Mouse (Mus musculus) E14TG2a.4 (cell line): ENCODE data around the gene Nxt2.

Experiments used
- CTCF ChIP-seq: conservative IDR thresholded peaks from 2 replicates; pipeline ENCODE4 v1.5.1; 2014; ENCODE audit warnings: low read length
- NANOG ChIP-seq: IDR thresholded peaks from 2 replicates; pipeline ENCODE4 v1.6.1; 2014; ENCODE audit warnings: borderline replicate concordance, low read length, mixed read lengths

DNA sequence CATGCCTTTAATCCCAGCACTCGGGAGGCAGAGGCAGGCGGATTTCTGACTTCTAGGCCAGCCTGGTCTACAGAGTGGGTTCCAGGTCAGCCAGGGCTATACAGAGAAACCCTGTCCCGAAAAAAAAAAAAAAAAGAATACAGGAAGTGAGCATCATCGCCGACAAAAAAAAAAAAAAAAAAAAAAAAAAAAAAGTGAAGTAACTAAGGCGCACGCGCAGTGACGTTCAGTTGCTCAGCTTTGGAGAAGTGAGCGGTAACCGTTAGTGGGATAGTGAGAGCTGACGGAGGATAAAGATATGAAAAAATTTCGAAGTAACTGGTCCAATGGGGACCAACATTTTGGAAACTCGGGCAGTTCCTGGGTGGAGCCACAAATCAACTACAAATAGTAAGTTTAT is at the start of gene Nxt2:
- TF ChIP-seq CTCF (no peak), NANOG (no peak)
